Mouse (Mus musculus) liver, adult 2 months (tissue): ENCODE data around the gene Fbxl13.

Experiments used
- CTCF ChIP-seq: fragments of 200-500 bp; IDR thresholded peaks from 2 replicates; pipeline ENCODE4 v1.5.1; 2011; ENCODE audit warnings: low read depth, low read length, control low read depth
- POLR2A ChIP-seq: fragments of 200-500 bp; IDR thresholded peaks from 2 replicates; pipeline ENCODE4 v1.6.1; 2011; ENCODE audit warnings: low read length, control low read depth; ENCODE audit not compliant: insufficient read depth; ENCODE audit errors: extremely low read depth

DNA sequence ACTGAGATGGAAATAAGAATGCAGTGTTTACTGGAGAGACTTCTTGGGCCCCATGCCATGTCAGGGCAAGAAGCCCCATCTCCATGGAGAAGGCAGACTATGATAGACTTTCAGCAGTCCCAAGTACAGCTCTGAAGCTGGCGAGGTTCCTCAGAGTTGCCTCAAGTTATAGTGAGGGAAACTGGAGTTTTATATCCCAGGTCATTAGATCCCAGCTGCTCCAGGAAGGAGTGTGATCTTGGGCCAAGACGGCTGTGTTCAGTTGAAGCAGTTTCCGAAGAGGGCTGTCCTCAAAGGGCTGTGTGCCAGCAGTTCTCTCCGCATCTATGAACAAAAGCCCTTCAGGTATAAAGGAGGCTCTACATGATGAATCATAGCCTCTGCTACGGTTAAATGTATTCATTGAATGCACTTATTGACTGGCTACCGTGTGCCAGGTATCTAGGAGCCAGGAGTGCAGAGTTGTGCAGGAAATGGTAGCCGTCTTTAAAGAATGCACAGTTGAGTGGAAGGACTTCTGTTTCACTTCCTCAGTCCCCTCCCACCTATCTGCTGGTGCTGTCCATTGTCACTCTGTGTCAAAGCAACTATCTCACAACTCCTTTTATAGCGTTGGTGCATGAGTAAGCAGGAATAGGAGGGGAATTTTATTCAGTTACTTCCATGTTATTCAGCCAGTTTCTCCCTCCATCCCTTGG, 204.5 kb downstream of the Fbxl13 start:
- TF ChIP-seq CTCF (no peak), POLR2A (no peak)
